Mouse (Mus musculus): Measurements from ENCODE around the gene Sorcs1. TPM values are rescaled to one million over a fixed set of nuclear protein-coding genes. Genes with fewer than 3 reads are reported as not detected.

Sorcs1 gene
- polyA plus RNA-seq, 1 experiment from 2014 or later, result 0.20 TPM

GRCm38 (mm10) chr19:50638176-50638575 is 40.3 kb downstream of the Sorcs1 start:
- H3K4me1 ChIP-seq, result no peaks in the 10 kb centered on the region
- 89% methylated on average over 6 of the region's 6 CpGs for WGBS
- H3K36me3 ChIP-seq, result no peaks in the 10 kb centered on the region
- H3K27me3 ChIP-seq (ENCODE audit: low read depth, poor library complexity, severe bottlenecking), result no peaks in the 10 kb centered on the region
- no peak for DNase-seq (ENCODE audit: low spot score)
- H3K4me3 ChIP-seq, result no peak overlapping the region
- H3K27ac ChIP-seq, result no peak overlapping the region
- no peaks in the 10 kb centered on the region for H3K9me3 ChIP-seq (replicated peaks)

DNA sequence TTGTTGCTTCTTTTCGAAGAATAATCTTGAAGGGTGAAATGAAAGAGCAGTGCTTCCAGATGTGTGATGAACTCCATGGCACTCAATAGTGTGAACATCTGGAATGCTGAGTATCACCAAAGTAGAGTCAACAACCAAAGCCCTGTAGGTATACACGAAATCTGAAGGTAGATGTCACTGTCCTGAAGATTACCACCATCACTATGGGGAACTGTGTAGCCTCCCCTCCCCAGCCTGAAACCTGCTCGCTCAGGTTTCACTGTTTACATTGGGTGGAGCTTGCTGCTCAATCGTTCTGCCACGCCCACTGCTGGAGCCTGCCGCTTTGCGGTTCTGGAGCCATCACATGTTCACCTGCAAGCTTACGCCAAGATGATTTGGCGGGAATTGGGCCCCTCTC is 64.4 kb downstream of the Sorcs1 start:
- no peak overlapping the region for H3K27ac ChIP-seq
- no peaks in the 10 kb centered on the region for H3K36me3 ChIP-seq
- DNase-seq (ENCODE audit: low spot score), result peak; percentile 30
- WGBS, result 25% methylated on average over 9 of the region's 9 CpGs
- H3K4me1 ChIP-seq, result 0 out of 2 replicates have a peak, but pooled peaks cover 5% of the 10 kb centered on the region
- no peaks in the 10 kb centered on the region for H3K9me3 ChIP-seq (replicated peaks)
- H3K27me3 ChIP-seq (ENCODE audit: low read depth, poor library complexity, severe bottlenecking), result no peaks in the 10 kb centered on the region
- H3K4me3 ChIP-seq, result no peak overlapping the region

- no peak for DNase-seq (ENCODE audit: low spot score)
- WGBS, result 52% methylated on average over 3 of the region's 3 CpGs
Measured at GRCm38 (mm10) chr19:50611619-50612018, 66.8 kb downstream of the Sorcs1 start.

DNA sequence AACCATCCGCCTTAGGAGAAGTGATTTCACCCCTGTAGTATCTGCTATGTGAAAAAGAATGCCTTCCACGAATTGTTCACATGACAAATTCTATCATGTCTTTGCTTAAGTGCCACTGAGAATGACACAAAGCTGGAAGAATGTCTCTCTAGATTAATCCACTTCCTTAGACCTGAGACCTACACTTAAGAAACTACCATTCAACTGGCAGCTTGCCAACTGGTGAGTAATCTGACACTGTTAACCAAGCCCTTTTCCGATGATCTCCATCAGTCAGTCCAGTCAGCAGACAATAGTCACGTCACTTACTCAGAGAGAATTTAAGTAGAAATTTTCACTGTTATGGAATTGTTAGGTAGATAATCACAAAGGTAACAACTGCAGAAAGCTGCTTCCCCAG is 74.6 kb downstream of the Sorcs1 start:
- Histone ChIP-seq H3K4me1 (no peaks in the 10 kb centered on the region), H3K4me3 (no peak overlapping the region), H3K27ac (no peak overlapping the region), H3K27me3 (ENCODE audit: low read depth, poor library complexity, severe bottlenecking) (no peaks in the 10 kb centered on the region), H3K9me3 (replicated peaks) (no peaks in the 10 kb centered on the region), H3K36me3 (no peaks in the 10 kb centered on the region)
- WGBS, result 79% methylated on average over 4 of the region's 4 CpGs
- DNase-seq (ENCODE audit: low spot score), result no peak

More at GRCm38 (mm10) chr19:50611619-50612018, 66.8 kb downstream of the Sorcs1 start:
- no peaks in the 10 kb centered on the region for H3K27me3 ChIP-seq (ENCODE audit: low read depth, poor library complexity, severe bottlenecking)
- no peak overlapping the region for H3K27ac ChIP-seq
- H3K4me3 ChIP-seq, result no peak overlapping the region
- H3K36me3 ChIP-seq, result no peaks in the 10 kb centered on the region
- H3K4me1 ChIP-seq, result 0 out of 2 replicates have a peak, but pooled peaks cover 5% of the 10 kb centered on the region
- H3K9me3 ChIP-seq (replicated peaks), result no peaks in the 10 kb centered on the region

DNA sequence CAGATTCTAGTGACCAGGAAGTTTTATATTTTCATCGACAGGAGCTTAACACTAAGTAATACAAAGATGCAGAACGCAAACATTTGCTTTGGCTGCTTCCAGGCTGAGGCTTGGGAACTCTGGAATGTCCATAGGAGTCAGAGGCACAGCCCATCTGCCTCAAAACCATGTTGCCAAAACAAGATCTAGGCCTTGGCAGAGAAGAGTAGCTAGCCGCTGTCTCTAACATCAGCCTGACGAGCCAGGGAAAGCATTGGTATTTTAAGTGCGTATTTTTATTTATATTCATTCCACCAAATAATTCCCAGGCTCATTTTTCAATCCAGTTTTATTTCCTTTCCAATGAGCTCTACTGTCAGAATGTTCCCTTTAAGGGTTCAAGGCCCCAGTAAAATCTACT is 75.1 kb downstream of the Sorcs1 start:
- no peaks in the 10 kb centered on the region for H3K27me3 ChIP-seq (ENCODE audit: low read depth, poor library complexity, severe bottlenecking)
- no peak overlapping the region for H3K27ac ChIP-seq
- no peaks in the 10 kb centered on the region for H3K9me3 ChIP-seq (replicated peaks)
- WGBS, result 91% methylated on average over 5 of the region's 5 CpGs
- no peaks in the 10 kb centered on the region for H3K36me3 ChIP-seq
- no peak for DNase-seq (ENCODE audit: low spot score)
- H3K4me3 ChIP-seq, result no peak overlapping the region
- no peaks in the 10 kb centered on the region for H3K4me1 ChIP-seq

GRCm38 (mm10) chr19:50597300-50597699 is 81.1 kb downstream of the Sorcs1 start:
- no peak for DNase-seq (ENCODE audit: low spot score)
- no peak overlapping the region for H3K27ac ChIP-seq
- H3K36me3 ChIP-seq, result no peaks in the 10 kb centered on the region
- no peaks in the 10 kb centered on the region for H3K9me3 ChIP-seq (replicated peaks)
- no peaks in the 10 kb centered on the region for H3K27me3 ChIP-seq (ENCODE audit: low read depth, poor library complexity, severe bottlenecking)
- H3K4me1 ChIP-seq, result no peaks in the 10 kb centered on the region
- H3K4me3 ChIP-seq, result no peak overlapping the region
- 84% methylated on average over 4 of the region's 4 CpGs for WGBS

- H3K4me3 ChIP-seq, result no peak overlapping the region
- H3K27me3 ChIP-seq (ENCODE audit: low read depth, poor library complexity, severe bottlenecking), result no peaks in the 10 kb centered on the region
- H3K4me1 ChIP-seq, result no peaks in the 10 kb centered on the region
- DNase-seq (ENCODE audit: low spot score), result no peak
- H3K9me3 ChIP-seq (replicated peaks), result no peaks in the 10 kb centered on the region
- H3K36me3 ChIP-seq, result no peaks in the 10 kb centered on the region
- 96% methylated on average over 5 of the region's 5 CpGs for WGBS
- no peak overlapping the region for H3K27ac ChIP-seq
Measured at GRCm38 (mm10) chr19:50586182-50586581, 92.3 kb downstream of the Sorcs1 start.

DNA sequence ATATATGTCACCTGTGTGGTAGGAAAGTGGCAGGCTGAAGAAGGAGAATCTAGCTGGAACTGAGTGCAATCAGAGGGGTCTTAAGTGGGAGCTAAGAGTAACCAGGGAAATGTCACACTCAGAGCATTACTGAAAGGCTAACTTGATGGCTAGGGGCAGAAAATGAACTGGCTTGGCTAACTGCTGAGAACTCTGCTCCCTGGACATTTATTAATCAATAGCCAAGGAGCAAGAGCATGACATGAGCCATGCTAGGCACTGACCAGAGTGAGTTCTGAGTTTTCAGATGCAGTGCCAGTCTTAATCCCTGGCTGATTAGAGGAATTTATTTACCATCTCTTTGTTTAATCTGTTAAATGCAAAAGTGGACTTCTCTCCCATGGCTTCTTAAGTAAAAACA is 95.5 kb downstream of the Sorcs1 start:
- no peak overlapping the region for H3K27ac ChIP-seq
- no peaks in the 10 kb centered on the region for H3K4me1 ChIP-seq
- no peak for DNase-seq (ENCODE audit: low spot score)
- H3K27me3 ChIP-seq (ENCODE audit: low read depth, poor library complexity, severe bottlenecking), result no peaks in the 10 kb centered on the region
- H3K9me3 ChIP-seq (replicated peaks), result no peaks in the 10 kb centered on the region
- no peak overlapping the region for H3K4me3 ChIP-seq
- H3K36me3 ChIP-seq, result no peaks in the 10 kb centered on the region

GRCm38 (mm10) chr19:50569669-50570195 is 108.7 kb downstream of the Sorcs1 start:
- no peak for DNase-seq (ENCODE audit: low spot score)
- no peaks in the 10 kb centered on the region for H3K27me3 ChIP-seq (ENCODE audit: low read depth, poor library complexity, severe bottlenecking)
- 80% methylated on average over 1 of the region's 1 CpGs for WGBS

GRCm38 (mm10) chr19:50566306-50566705 is 112.1 kb downstream of the Sorcs1 start:
- no peaks in the 10 kb centered on the region for H3K9me3 ChIP-seq (replicated peaks)
- no peaks in the 10 kb centered on the region for H3K36me3 ChIP-seq
- H3K27ac ChIP-seq, result no peak overlapping the region
- no peaks in the 10 kb centered on the region for H3K27me3 ChIP-seq (ENCODE audit: low read depth, poor library complexity, severe bottlenecking)
- 85% methylated on average over 2 of the region's 2 CpGs for WGBS
- no peaks in the 10 kb centered on the region for H3K4me1 ChIP-seq
- no peak overlapping the region for H3K4me3 ChIP-seq
- DNase-seq (ENCODE audit: low spot score), result no peak

More at GRCm38 (mm10) chr19:50569669-50570195, 108.7 kb downstream of the Sorcs1 start:
- Histone ChIP-seq H3K4me3 (no peak overlapping the region), H3K36me3 (no peaks in the 10 kb centered on the region), H3K4me1 (no peaks in the 10 kb centered on the region), H3K27ac (no peak overlapping the region), H3K9me3 (replicated peaks) (no peaks in the 10 kb centered on the region)

DNA sequence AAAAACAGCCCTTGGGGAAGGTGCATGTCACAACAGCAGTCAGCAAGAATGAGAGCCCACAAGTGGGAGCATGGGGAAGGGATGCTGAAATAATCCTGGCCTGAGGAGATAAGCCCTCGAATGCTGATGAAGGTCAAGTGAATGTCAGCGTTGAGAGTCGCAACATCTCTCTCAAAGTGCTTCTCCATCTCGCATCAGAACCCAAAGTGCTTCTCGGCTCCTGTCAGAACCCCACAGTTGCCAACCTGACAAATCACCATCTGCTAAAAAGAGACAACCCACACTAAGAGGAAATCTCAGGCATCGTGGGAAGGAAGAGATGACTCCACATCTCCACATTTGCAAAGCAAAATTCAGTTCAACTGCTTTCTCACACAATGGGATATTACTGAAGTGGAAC is 119.7 kb downstream of the Sorcs1 start:
- H3K4me3 ChIP-seq, result no peak overlapping the region

DNA sequence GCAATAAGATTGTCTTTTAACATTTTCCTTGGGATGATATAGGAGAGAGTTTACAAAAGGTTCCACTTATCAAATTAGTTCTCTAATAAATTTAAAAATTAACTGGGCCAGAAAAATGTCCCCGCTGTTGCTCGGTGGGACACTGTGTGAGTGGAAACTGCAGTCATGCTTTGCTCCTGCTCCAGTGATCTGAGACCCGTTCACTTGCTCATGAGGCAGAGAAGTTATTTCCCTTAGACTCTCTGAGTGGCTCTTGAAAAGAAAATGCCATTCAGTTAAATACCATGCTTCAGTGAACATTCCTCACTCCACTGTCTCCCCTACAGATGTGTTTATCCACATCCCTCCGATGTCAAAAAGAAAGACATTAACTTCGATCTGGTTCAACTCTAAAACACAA is 144.4 kb downstream of the Sorcs1 start:
- Histone ChIP-seq H3K9me3 (replicated peaks) (no peaks in the 10 kb centered on the region), H3K4me3 (no peak overlapping the region), H3K27me3 (ENCODE audit: low read depth, poor library complexity, severe bottlenecking) (no peaks in the 10 kb centered on the region), H3K4me1 (no peaks in the 10 kb centered on the region), H3K27ac (no peak overlapping the region), H3K36me3 (no peaks in the 10 kb centered on the region)
- DNase-seq (ENCODE audit: low spot score), result no peak
- 89% methylated on average over 5 of the region's 5 CpGs for WGBS

More for the DNA sequence above, 119.7 kb downstream of the Sorcs1 start:
- Histone ChIP-seq H3K9me3 (replicated peaks) (no peaks in the 10 kb centered on the region), H3K27ac (no peak overlapping the region), H3K4me1 (no peaks in the 10 kb centered on the region), H3K27me3 (ENCODE audit: low read depth, poor library complexity, severe bottlenecking) (no peaks in the 10 kb centered on the region), H3K36me3 (no peaks in the 10 kb centered on the region)
- 53% methylated on average over 6 of the region's 6 CpGs for WGBS
- DNase-seq (ENCODE audit: low spot score), result no peak

- Histone ChIP-seq H3K4me1 (no peaks in the 10 kb centered on the region), H3K36me3 (no peaks in the 10 kb centered on the region), H3K9me3 (replicated peaks) (no peaks in the 10 kb centered on the region), H3K27ac (no peak overlapping the region), H3K4me3 (no peak overlapping the region), H3K27me3 (ENCODE audit: low read depth, poor library complexity, severe bottlenecking) (no peaks in the 10 kb centered on the region)
- 91% methylated on average over 3 of the region's 3 CpGs for WGBS
- no peak for DNase-seq (ENCODE audit: low spot score)
Measured at GRCm38 (mm10) chr19:50527835-50528234, 150.6 kb downstream of the Sorcs1 start.

DNA sequence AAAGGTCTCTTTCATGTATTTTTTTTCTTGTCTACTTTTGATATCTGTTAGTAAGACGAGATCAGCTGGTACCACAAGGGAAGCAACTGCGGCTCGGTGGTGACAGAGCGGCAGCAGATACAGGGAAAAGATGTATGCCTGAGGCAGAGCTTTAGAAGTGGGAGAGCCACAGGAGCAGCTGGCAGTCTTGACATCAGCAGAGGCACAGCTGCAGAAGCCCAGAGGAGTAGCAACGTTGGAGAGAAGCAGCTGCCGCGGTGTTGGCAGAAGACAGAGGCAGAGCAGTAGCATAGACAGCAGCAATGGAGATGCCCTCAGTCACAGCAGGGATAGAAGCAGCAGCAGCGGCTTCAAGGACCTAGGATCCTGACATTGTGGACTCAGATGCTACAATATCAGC is 152.4 kb downstream of the Sorcs1 start:
- DNase-seq (ENCODE audit: low spot score), result no peak
- no peaks in the 10 kb centered on the region for H3K9me3 ChIP-seq (replicated peaks)
- H3K4me1 ChIP-seq, result no peaks in the 10 kb centered on the region
- WGBS, result 88% methylated on average over 8 of the region's 8 CpGs
- H3K27ac ChIP-seq, result no peak overlapping the region
- no peaks in the 10 kb centered on the region for H3K36me3 ChIP-seq
- no peak overlapping the region for H3K4me3 ChIP-seq
- no peaks in the 10 kb centered on the region for H3K27me3 ChIP-seq (ENCODE audit: low read depth, poor library complexity, severe bottlenecking)
